Mouse (Mus musculus) midbrain, embryonic 10.5 days (tissue): ENCODE measurements around the gene Inpp4b. TPM values are rescaled to one million over a fixed set of nuclear protein-coding genes. Genes with fewer than 3 reads are reported as not detected.

ENCODE experiments used
- DNase-seq: peaks from one replicate; pipeline ENCODE4 v3.0.0-alpha.2; 2017; ENCODE audit warnings: low spot score
- H3K27ac ChIP-seq: fragments of 300-500 bp; sonication (generic); replicated peaks from 2 replicates; pipeline ENCODE4 v1.5.1; 2016; ENCODE audit warnings: mild to moderate bottlenecking
- H3K27me3 ChIP-seq: fragments of 300-500 bp; sonication (generic); 2 replicates; pipeline ENCODE4 v1.6.1; 2016; ENCODE audit warnings: low read depth, mild to moderate bottlenecking; ENCODE audit not compliant: poor library complexity, severe bottlenecking
- H3K36me3 ChIP-seq: fragments of 300-500 bp; sonication (generic); 2 replicates; pipeline ENCODE4 v1.6.1; 2016; ENCODE audit warnings: mild to moderate bottlenecking, moderate library complexity
- H3K4me1 ChIP-seq: fragments of 300-500 bp; sonication (generic); 2 replicates; pipeline ENCODE4 v1.6.1; 2016
- H3K4me3 ChIP-seq: fragments of 300-500 bp; sonication (generic); 2 replicates; pipeline ENCODE4 v1.5.1; 2016; ENCODE audit warnings: mild to moderate bottlenecking, moderate library complexity
- H3K9me3 ChIP-seq: fragments of 300-500 bp; sonication (generic); replicated peaks from 2 replicates; pipeline ENCODE4 v1.6.1; 2016; ENCODE audit warnings: mild to moderate bottlenecking
- WGBS: fragments of 180-500 bp; shearing (Covaris S2); methylation state at CpG from one replicate; pipeline ENCODE4 v1.1.7; 2016; 5-methylcytosine and 5-hydroxymethylcytosine counted together
- polyA plus RNA-seq: library from polyadenylated mRNA; unstranded; fragments of >200 nt; fragmentation: Nextera tagmentation; extraction: Ambion mirVana; gene quantifications from 2 replicates; pipeline ENCODE4 v1.2.1, GENCODE M21; 2016

Inpp4b gene
- polyA plus RNA-seq, 1 experiment from 2014 or later = 4.1 TPM

DNA sequence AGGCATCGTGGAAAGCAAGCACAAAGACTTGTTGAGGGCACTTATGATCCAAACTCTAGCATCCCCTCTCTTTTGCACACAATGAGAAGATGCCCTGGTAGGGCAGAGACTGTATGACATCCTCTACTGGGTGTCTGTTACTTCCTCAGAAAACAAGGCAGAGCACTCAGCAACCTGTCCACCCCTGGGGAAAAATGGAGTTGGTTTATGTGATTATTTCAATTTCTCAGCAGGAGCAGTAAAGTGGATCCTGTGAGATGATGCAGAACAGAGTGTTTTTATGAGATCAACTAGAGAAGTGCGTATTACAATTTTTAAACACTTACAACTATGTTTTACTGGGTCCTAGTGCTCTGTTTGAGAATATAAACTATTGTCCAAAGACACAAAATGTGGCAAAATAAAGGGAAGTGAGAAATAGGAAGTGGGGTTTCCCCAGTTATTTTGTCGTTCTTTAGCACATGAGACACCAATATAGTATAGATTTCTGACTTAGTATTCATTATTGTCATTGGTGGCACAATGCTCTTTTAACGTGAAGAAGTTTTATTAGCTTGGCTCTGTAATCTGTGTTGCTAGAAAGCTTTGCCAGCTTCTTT is 32.6 kb downstream of the Inpp4b start:
- 88% methylated on average over 4 of the region's 4 CpGs for WGBS

DNA sequence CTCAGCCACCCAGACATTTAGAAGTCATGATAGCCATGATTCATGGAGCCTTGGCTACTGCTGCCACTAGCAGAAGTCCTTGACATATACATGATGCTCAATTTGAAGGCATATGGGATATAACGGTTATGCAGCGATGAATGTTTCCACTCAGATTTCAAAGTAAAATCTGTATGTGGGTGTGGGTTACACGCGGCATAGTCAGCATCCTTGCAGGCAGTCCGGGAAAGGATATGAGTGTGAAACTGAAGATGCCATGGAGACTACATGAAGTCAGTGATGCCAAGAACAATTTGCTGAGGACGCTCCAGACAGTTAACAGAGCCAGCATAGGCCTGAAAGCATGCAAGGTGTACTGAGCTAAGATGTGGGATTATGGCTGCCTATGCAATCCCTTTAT is 46.6 kb downstream of the Inpp4b start:
- WGBS = 90% methylated on average over 6 of the region's 6 CpGs
- H3K4me3 ChIP-seq = no peak overlapping the region
- H3K27me3 ChIP-seq = no peaks in the 10 kb centered on the region
- no peaks in the 10 kb centered on the region for H3K36me3 ChIP-seq
- no peaks in the 10 kb centered on the region for H3K9me3 ChIP-seq
- H3K4me1 ChIP-seq = no peaks in the 10 kb centered on the region
- H3K27ac ChIP-seq = no peak overlapping the region
- no peak for DNase-seq

More for the DNA sequence above, 32.6 kb downstream of the Inpp4b start:
- no peak for DNase-seq
- 0 out of 2 replicates have a peak, but pooled peaks cover 4% of the 10 kb centered on the region for H3K4me1 ChIP-seq
- H3K36me3 ChIP-seq = no peaks in the 10 kb centered on the region
- no peaks in the 10 kb centered on the region for H3K27me3 ChIP-seq
- H3K9me3 ChIP-seq = no peaks in the 10 kb centered on the region
- no peak overlapping the region for H3K4me3 ChIP-seq
- no peak overlapping the region for H3K27ac ChIP-seq

GRCm38 (mm10) chr8:81399071-81399470 is 56.7 kb downstream of the Inpp4b start:
- no peaks in the 10 kb centered on the region for H3K9me3 ChIP-seq
- no peak overlapping the region for H3K27ac ChIP-seq
- H3K4me3 ChIP-seq = no peak overlapping the region
- H3K27me3 ChIP-seq = no peaks in the 10 kb centered on the region
- no peaks in the 10 kb centered on the region for H3K4me1 ChIP-seq
- H3K36me3 ChIP-seq = no peaks in the 10 kb centered on the region
- DNase-seq = no peak

GRCm38 (mm10) chr8:81399501-81399900 is 57.1 kb downstream of the Inpp4b start:
- Histone ChIP-seq H3K27ac (no peak overlapping the region), H3K4me1 (no peaks in the 10 kb centered on the region), H3K4me3 (no peak overlapping the region), H3K27me3 (no peaks in the 10 kb centered on the region), H3K36me3 (no peaks in the 10 kb centered on the region), H3K9me3 (no peaks in the 10 kb centered on the region)
- 91% methylated on average over 4 of the region's 4 CpGs for WGBS
- no peak for DNase-seq

GRCm38 (mm10) chr8:81412707-81413106 is 70.4 kb downstream of the Inpp4b start:
- no peaks in the 10 kb centered on the region for H3K9me3 ChIP-seq
- 68% methylated on average over 2 of the region's 2 CpGs for WGBS
- no peaks in the 10 kb centered on the region for H3K27me3 ChIP-seq
- H3K36me3 ChIP-seq = no peaks in the 10 kb centered on the region
- H3K4me3 ChIP-seq = no peak overlapping the region
- peaks cover 18% of the 10 kb centered on the region for H3K4me1 ChIP-seq
- DNase-seq = peak; percentile 39
- peak overlapping the region; percentile 19; the same call in 1 of the 2 replicates for H3K27ac ChIP-seq

DNA sequence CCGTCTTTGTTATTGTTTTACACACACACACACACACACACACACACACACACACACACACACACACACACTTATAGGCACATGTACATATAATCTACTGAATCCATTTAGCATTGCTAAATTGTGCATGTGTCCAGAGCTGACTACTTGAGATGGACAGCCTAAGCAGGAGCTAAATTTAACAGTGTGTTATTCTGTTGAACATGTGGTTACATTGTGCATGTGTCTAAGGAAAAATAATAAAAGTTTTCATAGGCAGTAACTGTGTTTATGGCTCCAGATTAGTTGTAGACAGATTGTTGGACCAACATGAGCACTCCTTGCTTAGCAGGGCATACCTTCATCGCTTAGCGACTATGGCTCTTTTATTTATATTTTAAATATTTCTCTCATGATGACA is 101.6 kb downstream of the Inpp4b start:
- no peaks in the 10 kb centered on the region for H3K36me3 ChIP-seq
- WGBS = 95% methylated on average over 3 of the region's 3 CpGs

DNA sequence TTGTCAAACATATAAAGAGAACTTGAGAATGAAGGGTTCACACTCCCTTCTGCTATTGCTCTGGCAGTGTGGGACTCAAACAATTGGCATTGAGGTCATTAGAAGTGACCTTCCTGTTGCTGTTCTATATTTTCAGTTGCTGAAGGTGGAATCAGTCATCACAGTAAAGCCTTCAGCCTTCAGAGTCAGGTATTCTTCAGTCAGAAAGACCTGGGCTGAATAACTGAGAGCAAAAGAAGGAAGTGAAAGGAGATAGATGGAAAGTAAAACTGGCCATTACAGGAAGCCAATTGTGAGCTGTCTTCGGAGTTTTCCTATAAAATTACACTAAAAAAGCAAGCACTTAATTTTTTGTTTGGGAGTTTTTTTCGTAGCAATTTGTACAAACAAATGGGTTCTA is 107.4 kb downstream of the Inpp4b start:
- H3K36me3 ChIP-seq = no peaks in the 10 kb centered on the region
- no peaks in the 10 kb centered on the region for H3K27me3 ChIP-seq
- no peaks in the 10 kb centered on the region for H3K9me3 ChIP-seq
- no peak overlapping the region for H3K27ac ChIP-seq
- no peak overlapping the region for H3K4me3 ChIP-seq
- H3K4me1 ChIP-seq = peaks cover 5% of the 10 kb centered on the region; the same call in 1 of the 2 replicates
- 85% methylated on average over 2 of the region's 2 CpGs for WGBS
- DNase-seq = no peak

More for the DNA sequence above, 101.6 kb downstream of the Inpp4b start:
- H3K27me3 ChIP-seq = no peaks in the 10 kb centered on the region
- no peaks in the 10 kb centered on the region for H3K9me3 ChIP-seq
- H3K4me1 ChIP-seq = no peaks in the 10 kb centered on the region
- H3K4me3 ChIP-seq = no peak overlapping the region
- no peak overlapping the region for H3K27ac ChIP-seq
- no peak for DNase-seq

- H3K4me3 ChIP-seq = no peak overlapping the region
- no peaks in the 10 kb centered on the region for H3K9me3 ChIP-seq
- peaks cover 5% of the 10 kb centered on the region; the same call in 1 of the 2 replicates for H3K4me1 ChIP-seq
- no peak overlapping the region for H3K27ac ChIP-seq
- DNase-seq = no peak
- 59% methylated on average over 6 of the region's 6 CpGs for WGBS
- H3K36me3 ChIP-seq = no peaks in the 10 kb centered on the region
- H3K27me3 ChIP-seq = no peaks in the 10 kb centered on the region
These were observed 109.7 kb downstream of the Inpp4b start for GRCm38 (mm10) chr8:81452082-81452481.

DNA sequence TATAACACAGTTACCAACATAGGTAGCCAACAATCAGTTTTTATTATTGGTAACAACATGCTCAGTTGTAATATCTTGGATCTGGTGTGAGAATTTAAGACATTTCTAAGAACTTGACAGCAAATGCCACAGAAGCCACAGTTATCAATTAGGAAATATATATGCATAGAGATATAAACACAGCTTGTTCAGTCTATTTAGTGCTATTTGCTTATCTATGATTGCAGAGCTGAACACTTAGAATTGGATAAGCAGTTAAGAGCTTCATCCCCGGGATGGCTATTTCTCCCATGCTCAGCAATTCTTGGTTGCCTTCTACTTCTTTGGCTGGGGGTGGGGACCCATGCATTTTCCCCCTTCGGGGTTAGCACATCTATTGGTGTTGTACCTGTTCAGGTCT is 112.5 kb downstream of the Inpp4b start:
- Histone ChIP-seq H3K27me3 (no peaks in the 10 kb centered on the region), H3K4me1 (peaks cover 5% of the 10 kb centered on the region; the same call in 1 of the 2 replicates), H3K27ac (no peak overlapping the region), H3K36me3 (no peaks in the 10 kb centered on the region), H3K4me3 (no peak overlapping the region), H3K9me3 (no peaks in the 10 kb centered on the region)
- WGBS = 85% methylated on average over 2 of the region's 2 CpGs
- no peak for DNase-seq

DNA sequence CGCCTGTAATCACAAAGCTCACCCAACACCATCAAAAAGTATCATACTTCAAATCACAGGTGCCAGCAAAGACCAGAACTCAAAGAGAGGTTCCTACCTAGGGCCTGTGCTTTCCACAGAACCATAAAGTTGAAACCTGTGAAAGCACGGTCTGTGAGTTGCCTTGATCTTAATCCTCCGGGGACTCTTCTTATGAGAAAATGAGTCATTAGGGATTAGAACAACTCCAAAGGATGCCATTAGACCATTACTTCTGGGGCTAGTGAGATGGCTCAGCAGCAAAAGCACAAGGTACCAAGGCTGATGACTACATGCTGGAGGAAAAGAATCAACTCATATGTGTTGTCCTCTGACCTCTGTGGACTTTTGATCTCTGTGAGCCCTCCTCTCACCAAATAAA is 121.4 kb downstream of the Inpp4b start:
- no peak overlapping the region for H3K27ac ChIP-seq
- H3K9me3 ChIP-seq = no peaks in the 10 kb centered on the region
- no peak overlapping the region for H3K4me3 ChIP-seq
- no peaks in the 10 kb centered on the region for H3K36me3 ChIP-seq
- no peaks in the 10 kb centered on the region for H3K4me1 ChIP-seq
- DNase-seq = no peak
- H3K27me3 ChIP-seq = no peaks in the 10 kb centered on the region
- 90% methylated on average over 3 of the region's 3 CpGs for WGBS

GRCm38 (mm10) chr8:81466776-81467175 is 124.4 kb downstream of the Inpp4b start:
- 73% methylated on average over 2 of the region's 2 CpGs for WGBS
- H3K27ac ChIP-seq = no peak overlapping the region

DNA sequence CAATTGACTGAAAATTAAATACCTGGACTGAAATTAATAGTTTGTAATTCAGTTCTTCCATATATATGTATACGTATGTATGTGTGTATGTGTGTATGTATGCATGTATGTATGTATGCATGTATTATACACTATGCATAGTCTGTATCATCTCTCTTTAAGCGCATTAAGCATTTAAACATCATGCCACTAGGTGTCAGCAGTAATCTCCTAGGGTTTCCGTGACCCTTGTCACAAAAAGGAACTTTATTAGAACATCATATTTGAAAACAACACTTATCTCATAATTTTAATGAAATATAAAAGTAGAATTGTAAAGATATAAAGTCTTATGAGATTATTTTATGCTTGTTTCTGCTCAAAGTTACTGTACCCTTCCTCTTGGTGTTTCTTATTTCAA is 136.3 kb downstream of the Inpp4b start:
- Histone ChIP-seq H3K27ac (no peak overlapping the region), H3K36me3 (no peaks in the 10 kb centered on the region), H3K27me3 (no peaks in the 10 kb centered on the region), H3K4me3 (no peak overlapping the region), H3K4me1 (no peaks in the 10 kb centered on the region), H3K9me3 (no peaks in the 10 kb centered on the region)
- no peak for DNase-seq
- WGBS = 35% methylated on average over 3 of the region's 3 CpGs

More at GRCm38 (mm10) chr8:81466776-81467175, 124.4 kb downstream of the Inpp4b start:
- no peak overlapping the region for H3K4me3 ChIP-seq
- no peaks in the 10 kb centered on the region for H3K9me3 ChIP-seq
- DNase-seq = no peak
- H3K36me3 ChIP-seq = no peaks in the 10 kb centered on the region
- H3K4me1 ChIP-seq = no peaks in the 10 kb centered on the region
- no peaks in the 10 kb centered on the region for H3K27me3 ChIP-seq

DNA sequence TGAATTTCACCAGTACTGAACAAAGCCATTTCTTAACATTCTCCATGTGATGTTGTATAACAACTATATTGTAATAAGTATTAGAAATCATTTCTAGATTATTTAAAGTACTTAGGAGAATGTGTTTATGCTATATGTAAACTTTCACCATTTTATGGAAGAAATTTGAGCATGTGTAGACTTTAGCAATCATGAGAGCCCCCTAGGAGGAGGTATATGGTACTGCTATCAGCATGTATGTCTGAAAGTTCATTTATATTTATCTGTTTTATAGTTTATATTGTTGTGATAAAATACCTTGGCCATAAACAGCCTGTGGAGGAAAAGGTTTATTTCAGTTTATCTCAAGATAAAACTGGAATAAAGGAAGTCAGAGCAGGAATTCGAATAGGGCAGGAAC is 141.5 kb downstream of the Inpp4b start:
- Histone ChIP-seq H3K36me3 (no peaks in the 10 kb centered on the region), H3K9me3 (no peaks in the 10 kb centered on the region), H3K4me3 (no peak overlapping the region), H3K27me3 (no peaks in the 10 kb centered on the region), H3K4me1 (no peaks in the 10 kb centered on the region), H3K27ac (no peak overlapping the region)
- WGBS = 93% methylated on average over 1 of the region's 1 CpGs
- no peak for DNase-seq

DNA sequence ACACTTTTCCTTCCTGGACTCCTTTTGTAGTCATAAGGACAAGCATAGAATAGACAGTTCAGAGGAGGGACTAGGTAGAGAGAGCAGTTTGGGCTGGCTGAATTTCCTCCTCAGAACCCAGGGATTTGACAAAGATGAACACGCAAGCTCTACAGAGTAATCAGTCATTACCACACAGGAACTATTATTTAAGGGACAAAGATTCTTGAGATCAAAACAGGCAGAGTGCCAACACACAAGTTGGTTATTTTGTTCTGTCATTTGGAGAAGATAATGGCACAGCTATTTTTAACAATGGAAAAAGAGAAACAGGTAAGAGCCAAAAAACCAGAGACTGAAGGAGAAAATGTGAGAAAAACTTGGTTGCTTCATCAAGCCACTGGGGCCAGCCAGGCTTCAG is 143.3 kb downstream of the Inpp4b start:
- Histone ChIP-seq H3K27me3 (no peaks in the 10 kb centered on the region), H3K9me3 (no peaks in the 10 kb centered on the region), H3K27ac (no peak overlapping the region), H3K4me3 (no peak overlapping the region), H3K4me1 (no peaks in the 10 kb centered on the region), H3K36me3 (no peaks in the 10 kb centered on the region)
- WGBS = 95% methylated on average over 1 of the region's 1 CpGs
- no peak for DNase-seq
